In genomic region chr6:99968889-99969288, GRCm38 (mm10) we compare ENCODE assay signal across 8 mouse cellular contexts.
DNase-seq lines count a peak whose midpoint lies in the region; ATAC-seq and TF ChIP-seq lines count a peak whose summit lies in the region.

No protein-coding gene starts in this region.

- no peak overlapping the region for H3K9ac ChIP-seq in midbrain, embryonic 13.5 days (replicated peaks)
- no peak overlapping the region for H3K9ac ChIP-seq in midbrain, embryonic 11.5 days (ENCODE audit: low read length)
- H3K9ac ChIP-seq in forebrain, embryonic 15.5 days (replicated peaks): no peak overlapping the region
- H3K9ac ChIP-seq in hindbrain, embryonic 16.5 days (ENCODE audit: low read depth, low read length): no peak overlapping the region
- no peak overlapping the region for H3K9ac ChIP-seq in lung, postnatal 0 days (replicated peaks; ENCODE audit: low read depth)

- H3K4me1 ChIP-seq in midbrain, embryonic 13.5 days (replicated peaks): peaks cover 17% of the 10 kb centered on the region
- 0 out of 2 replicates have a peak, but pooled peaks cover 5% of the 10 kb centered on the region for H3K4me1 ChIP-seq in midbrain, embryonic 11.5 days (ENCODE audit: control insufficient read depth, insufficient read depth, low read length)
- H3K4me1 ChIP-seq in forebrain, embryonic 15.5 days: peaks cover 53% of the 10 kb centered on the region
- peaks cover 14% of the 10 kb centered on the region for H3K4me1 ChIP-seq in hindbrain, embryonic 16.5 days (ENCODE audit: control insufficient read depth, insufficient read depth, low read depth, low read length)
- peaks cover 7% of the 10 kb centered on the region; the same call in 1 of the 2 replicates for H3K4me1 ChIP-seq in lung, postnatal 0 days (ENCODE audit: insufficient read depth, low read depth, low read length)

- H3K36me3 ChIP-seq in midbrain, embryonic 13.5 days: no peaks in the 10 kb centered on the region
- H3K36me3 ChIP-seq in midbrain, embryonic 11.5 days (ENCODE audit: control insufficient read depth, insufficient read depth, low read length): no peaks in the 10 kb centered on the region
- H3K36me3 ChIP-seq in forebrain, embryonic 15.5 days: no peaks in the 10 kb centered on the region
- H3K36me3 ChIP-seq in hindbrain, embryonic 16.5 days (ENCODE audit: control insufficient read depth, insufficient read depth, low read length): no peaks in the 10 kb centered on the region
- no peaks in the 10 kb centered on the region for H3K36me3 ChIP-seq in lung, postnatal 0 days (ENCODE audit: insufficient read depth, low read length)

- no peak for TF ChIP-seq CTCF in lung, postnatal 0 days (IDR thresholded peaks at IDR 0.05)

- H3K4me3 ChIP-seq in midbrain, embryonic 13.5 days (replicated peaks): no peak overlapping the region
- no peak overlapping the region for H3K4me3 ChIP-seq in midbrain, embryonic 11.5 days (ENCODE audit: low read depth, low read length)
- no peak overlapping the region for H3K4me3 ChIP-seq in forebrain, embryonic 15.5 days
- no peak overlapping the region for H3K4me3 ChIP-seq in hindbrain, embryonic 16.5 days (ENCODE audit: low read length)
- H3K4me3 ChIP-seq in lung, postnatal 0 days (ENCODE audit: low read depth, low read length): no peak overlapping the region

- H3K9me3 ChIP-seq in midbrain, embryonic 13.5 days: no peaks in the 10 kb centered on the region
- H3K9me3 ChIP-seq in midbrain, embryonic 11.5 days (ENCODE audit: control insufficient read depth, low read length): no peaks in the 10 kb centered on the region
- H3K9me3 ChIP-seq in forebrain, embryonic 15.5 days: 0 out of 2 replicates have a peak, but pooled peaks cover 3% of the 10 kb centered on the region
- H3K9me3 ChIP-seq in hindbrain, embryonic 16.5 days (ENCODE audit: control insufficient read depth, low read length): peaks cover 2% of the 10 kb centered on the region; the same call in 1 of the 2 replicates
- H3K9me3 ChIP-seq in lung, postnatal 0 days (ENCODE audit: low read length): no peaks in the 10 kb centered on the region

- peak; percentile 67 for ATAC-seq in midbrain, embryonic 13.5 days
- no peak for ATAC-seq in midbrain, embryonic 11.5 days (ENCODE audit: low FRiP score)
- peak; percentile 95 for ATAC-seq in forebrain, embryonic 15.5 days (replicated peaks)
- peak; percentile 83 for ATAC-seq in hindbrain, embryonic 16.5 days
- ATAC-seq in lung, postnatal 0 days: 0 out of 2 replicates have a peak, but pooled peaks have one; percentile 19

- DNase-seq in midbrain, embryonic 11.5 days (ENCODE audit: low spot score, missing footprints): no peak
- peak; percentile 55 for DNase-seq in lung, postnatal 0 days (ENCODE audit: low spot score)
- no peak for DNase-seq in kidney, adult 9 months
- no peak for DNase-seq in ovary, postnatal 14 days (ENCODE audit: low spot score)
- DNase-seq in embryo, embryonic 10.5 days (ENCODE audit: low spot score): no peak

- peak; percentile 31; the same call in 1 of the 2 replicates for TF ChIP-seq EP300 in lung, postnatal 0 days (IDR thresholded peaks at IDR 0.05)

- H3K27me3 ChIP-seq in midbrain, embryonic 13.5 days: 0 out of 2 replicates have a peak, but pooled peaks cover 4% of the 10 kb centered on the region
- H3K27me3 ChIP-seq in midbrain, embryonic 11.5 days (ENCODE audit: control insufficient read depth, insufficient read depth, low read length): no peaks in the 10 kb centered on the region
- no peaks in the 10 kb centered on the region for H3K27me3 ChIP-seq in forebrain, embryonic 15.5 days
- no peaks in the 10 kb centered on the region for H3K27me3 ChIP-seq in hindbrain, embryonic 16.5 days (replicated peaks; ENCODE audit: control insufficient read depth, insufficient read depth, low read length)
- H3K27me3 ChIP-seq in lung, postnatal 0 days (replicated peaks; ENCODE audit: insufficient read depth, low read length): no peaks in the 10 kb centered on the region

- 68% methylated on average over 5 of the region's 5 CpGs for WGBS in midbrain, embryonic 13.5 days
- 80% methylated on average over 5 of the region's 5 CpGs for WGBS in midbrain, embryonic 11.5 days
- 18% methylated on average over 5 of the region's 5 CpGs for WGBS in forebrain, embryonic 15.5 days
- 43% methylated on average over 5 of the region's 5 CpGs for WGBS in hindbrain, embryonic 16.5 days
- WGBS in lung, postnatal 0 days: 45% methylated on average over 5 of the region's 5 CpGs

- H3K4me2 ChIP-seq in midbrain, embryonic 13.5 days (replicated peaks): no peak overlapping the region
- no peak overlapping the region for H3K4me2 ChIP-seq in midbrain, embryonic 11.5 days
- 0 out of 2 replicates have a peak overlapping the region, but pooled peaks have one; percentile 29 for H3K4me2 ChIP-seq in forebrain, embryonic 15.5 days (replicated peaks)
- no peak overlapping the region for H3K4me2 ChIP-seq in hindbrain, embryonic 16.5 days (ENCODE audit: low read length)
- no peak overlapping the region for H3K4me2 ChIP-seq in lung, postnatal 0 days (replicated peaks; ENCODE audit: low read depth, low read length)

- H3K27ac ChIP-seq in midbrain, embryonic 13.5 days: no peak overlapping the region
- no peak overlapping the region for H3K27ac ChIP-seq in midbrain, embryonic 11.5 days (ENCODE audit: low read depth, low read length)
- peak overlapping the region; percentile 90 for H3K27ac ChIP-seq in forebrain, embryonic 15.5 days (replicated peaks)
- no peak overlapping the region for H3K27ac ChIP-seq in hindbrain, embryonic 16.5 days (ENCODE audit: low read depth, low read length)
- no peak overlapping the region for H3K27ac ChIP-seq in lung, postnatal 0 days (ENCODE audit: low read length)
